In the genomic region with DNA sequence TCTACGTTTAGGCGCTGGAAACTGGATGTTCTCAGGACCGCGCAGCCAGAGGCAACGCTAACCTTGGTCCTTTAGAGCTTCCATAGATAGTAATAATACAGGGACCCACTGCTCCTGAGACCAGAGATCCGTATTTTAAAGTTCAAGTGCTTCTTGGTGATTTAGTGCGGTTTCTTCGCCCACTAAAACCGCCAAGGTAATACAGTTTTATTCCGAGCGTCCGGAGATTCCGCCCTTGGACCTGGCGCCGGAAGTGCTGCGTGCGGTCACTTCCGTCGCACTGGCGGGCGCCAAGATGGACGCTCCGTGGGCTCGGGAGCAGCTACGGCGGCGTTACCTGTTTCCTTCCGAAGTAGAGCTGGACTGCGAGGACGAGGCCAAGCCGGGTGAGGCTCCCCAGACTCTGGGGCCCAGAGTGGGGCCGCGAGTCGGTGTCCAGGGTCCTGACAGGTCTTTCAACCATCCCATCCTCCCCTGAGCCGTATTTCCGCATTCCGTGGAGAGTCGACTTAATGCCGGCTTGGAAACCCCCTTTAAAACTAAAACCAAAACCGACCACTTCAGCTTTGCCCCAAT, we compare ENCODE assay signal across 8 mouse cellular contexts. TPM values are rescaled to one million over a fixed set of nuclear protein-coding genes. Genes with fewer than 3 reads are reported as not detected.
DNase-seq lines count a peak whose midpoint lies in the region; ATAC-seq and TF ChIP-seq lines count a peak whose summit lies in the region.

A gene (plus strand): TSS at position 79 of the 576 bp plus-strand sequence.

- H3K27me3 ChIP-seq in embryonic facial prominence, embryonic 14.5 days (replicated peaks; ENCODE audit: control insufficient read depth, insufficient read depth, low read length) = no peaks in the 10 kb centered on the region
- no peaks in the 10 kb centered on the region for H3K27me3 ChIP-seq in limb, embryonic 14.5 days (ENCODE audit: control insufficient read depth, insufficient read depth, low read length)
- H3K27me3 ChIP-seq in midbrain, embryonic 16.5 days (ENCODE audit: control insufficient read depth, insufficient read depth, low read depth, low read length) = no peaks in the 10 kb centered on the region

- peak; percentile 78 for DNase-seq in A20 (ENCODE audit: low read depth, low spot score)
- DNase-seq in adrenal gland, postnatal 4 days (ENCODE audit: low spot score in 2 of 2) = peak; percentile 22 to 40
- DNase-seq in embryonic facial prominence, embryonic 14.5 days (ENCODE audit: low spot score) = peak; percentile 78
- DNase-seq in heart, adult 8-10 months (ENCODE audit: low spot score) = peak; percentile 48
- DNase-seq in kidney, adult 9 months = peak; percentile 71
- peak; percentile 18 for DNase-seq in limb, embryonic 14.5 days (ENCODE audit: low spot score)
- DNase-seq in spleen, postnatal 14 days (ENCODE audit: low spot score in 2 of 2) = peak; percentile 26 to 49

- peak within 1 kb of the TSS; percentile 82 for H3K4me2 ChIP-seq in embryonic facial prominence, embryonic 14.5 days (ENCODE audit: low read depth, low read length)
- H3K4me2 ChIP-seq in limb, embryonic 14.5 days (replicated peaks; ENCODE audit: low read depth, low read length, severe bottlenecking) = peak within 1 kb of the TSS; percentile 73
- peak within 1 kb of the TSS; percentile 94 for H3K4me2 ChIP-seq in midbrain, embryonic 16.5 days (ENCODE audit: low read length)

- TF ChIP-seq POLR2A in limb, embryonic 14.5 days (IDR thresholded peaks at IDR 0.05; ENCODE audit: borderline replicate concordance, extremely low read depth, insufficient read depth, insufficient read length) = peak; percentile 90; the same call in 1 of the 2 replicates

- peak; percentile 24 for ATAC-seq in embryonic facial prominence, embryonic 14.5 days (ENCODE audit: low read depth)
- ATAC-seq in limb, embryonic 14.5 days (ENCODE audit: low FRiP score, low read depth) = peak; percentile 81; the same call in 1 of the 2 replicates
- peak; percentile 90 for ATAC-seq in midbrain, embryonic 16.5 days

- peaks cover 6% of the 10 kb centered on the region; the same call in 1 of the 2 replicates for H3K4me1 ChIP-seq in embryonic facial prominence, embryonic 14.5 days (ENCODE audit: control insufficient read depth, insufficient read depth, low read length)
- H3K4me1 ChIP-seq in limb, embryonic 14.5 days (ENCODE audit: control insufficient read depth, insufficient read depth, low read length) = 0 out of 2 replicates have a peak, but pooled peaks cover 2% of the 10 kb centered on the region
- H3K4me1 ChIP-seq in midbrain, embryonic 16.5 days (ENCODE audit: control insufficient read depth, insufficient read depth, low read length) = peaks cover 6% of the 10 kb centered on the region

- peak within 1 kb of the TSS; percentile 72 for H3K27ac ChIP-seq in embryonic facial prominence, embryonic 14.5 days (replicated peaks; ENCODE audit: low read depth, low read length)
- peak within 1 kb of the TSS; percentile 86 for H3K27ac ChIP-seq in limb, embryonic 14.5 days (replicated peaks; ENCODE audit: low read depth, low read length)
- peak within 1 kb of the TSS; percentile 79 for H3K27ac ChIP-seq in midbrain, embryonic 16.5 days (ENCODE audit: low read length)

- peak within 1 kb of the TSS; percentile 68 for H3K9ac ChIP-seq in embryonic facial prominence, embryonic 14.5 days (ENCODE audit: low read depth, low read length)
- H3K9ac ChIP-seq in limb, embryonic 14.5 days (ENCODE audit: low read depth, low read length, severe bottlenecking) = peak within 1 kb of the TSS; percentile 76
- H3K9ac ChIP-seq in midbrain, embryonic 16.5 days (ENCODE audit: low read depth, low read length) = peak within 1 kb of the TSS; percentile 77

- H3K36me3 ChIP-seq in embryonic facial prominence, embryonic 14.5 days (ENCODE audit: control insufficient read depth, insufficient read depth, low read length) = peaks cover 34% of the 10 kb centered on the region
- H3K36me3 ChIP-seq in limb, embryonic 14.5 days (ENCODE audit: control insufficient read depth, insufficient read depth, low read length) = peaks cover 30% of the 10 kb centered on the region
- peaks cover 24% of the 10 kb centered on the region for H3K36me3 ChIP-seq in midbrain, embryonic 16.5 days (ENCODE audit: control insufficient read depth, insufficient read depth, low read length)

- 1% methylated on average over 39 of the region's 40 CpGs for WGBS in embryonic facial prominence, embryonic 14.5 days
- under 1% methylated on average over 40 of the region's 40 CpGs for WGBS in limb, embryonic 14.5 days
- under 1% methylated on average over 40 of the region's 40 CpGs for WGBS in midbrain, embryonic 16.5 days

- H3K4me3 ChIP-seq in embryonic facial prominence, embryonic 14.5 days (ENCODE audit: low read depth, low read length) = peak within 1 kb of the TSS; percentile 66
- peak within 1 kb of the TSS; percentile 66 for H3K4me3 ChIP-seq in limb, embryonic 14.5 days (replicated peaks; ENCODE audit: low read length)
- H3K4me3 ChIP-seq in midbrain, embryonic 16.5 days (ENCODE audit: low read depth, low read length) = peak within 1 kb of the TSS; percentile 56

- H3K9me3 ChIP-seq in embryonic facial prominence, embryonic 14.5 days (ENCODE audit: control insufficient read depth, low read length) = no peaks in the 10 kb centered on the region
- no peaks in the 10 kb centered on the region for H3K9me3 ChIP-seq in limb, embryonic 14.5 days (ENCODE audit: control insufficient read depth, low read length)
- H3K9me3 ChIP-seq in midbrain, embryonic 16.5 days (replicated peaks; ENCODE audit: control insufficient read depth, low read length, poor library complexity, severe bottlenecking) = no peaks in the 10 kb centered on the region

RNA-seq across cellular contexts. Expression of the gene that starts here (rescaled TPM):
- 10 to 100 TPM; 46.3 to 48.7 TPM for total RNA-seq in adrenal gland, postnatal 4 days (2021)
- polyA plus RNA-seq in embryonic facial prominence, embryonic 14.5 days (2014; fragmentation: Nextera tagmentation; extraction: Ambion mirVana) = 63.3 and 65.6 TPM in 2 replicates
- 10 to 100 TPM in 3 of 4 experiments, 1 to 10 TPM in 1; 9.5 to 12.0 (median 11.6) TPM for total RNA-seq in heart, adult 8-10 months (2022)
- 51.1 and 57.5 TPM in 2 replicates for polyA plus RNA-seq in limb, embryonic 14.5 days (2012; rRNA removed)
- polyA plus RNA-seq in limb, embryonic 14.5 days (2014; fragmentation: Nextera tagmentation; extraction: Ambion mirVana) = 66.9 and 70.0 TPM in 2 replicates
- polyA plus RNA-seq in midbrain, embryonic 16.5 days (2015; fragmentation: Nextera tagmentation; extraction: Ambion mirVana) = 92.9 and 94.6 TPM in 2 replicates

Comparison
In these comparisons a context has a peak if more than half of its experiments do, and no peak if none do; other contexts are left out.
1. Peak in every context shown above with its lines: DNase-seq, ATAC-seq, H3K4me3 ChIP-seq and H3K27ac ChIP-seq.
2. DNase-seq: peak in every context shown above with its lines; median percentile 78 in A20; 78 in embryonic facial prominence, embryonic 14.5 days; 71 in kidney, adult 9 months; 48 in heart, adult 8-10 months; 38 in spleen, postnatal 14 days; 31 in adrenal gland, postnatal 4 days; 18 in limb, embryonic 14.5 days.
3. ATAC-seq: peak in every context shown above with its lines; median percentile 90 in midbrain, embryonic 16.5 days; 81 in limb, embryonic 14.5 days; 24 in embryonic facial prominence, embryonic 14.5 days.